Mouse (Mus musculus): ENCODE measurements around the gene Thop1.
"Not testable (repeated sequence)": the region's sequence is repeated elsewhere in the genome, so short reads cannot be mapped to it uniquely, and the experiment has no call there.

The Thop1 gene

DNA sequence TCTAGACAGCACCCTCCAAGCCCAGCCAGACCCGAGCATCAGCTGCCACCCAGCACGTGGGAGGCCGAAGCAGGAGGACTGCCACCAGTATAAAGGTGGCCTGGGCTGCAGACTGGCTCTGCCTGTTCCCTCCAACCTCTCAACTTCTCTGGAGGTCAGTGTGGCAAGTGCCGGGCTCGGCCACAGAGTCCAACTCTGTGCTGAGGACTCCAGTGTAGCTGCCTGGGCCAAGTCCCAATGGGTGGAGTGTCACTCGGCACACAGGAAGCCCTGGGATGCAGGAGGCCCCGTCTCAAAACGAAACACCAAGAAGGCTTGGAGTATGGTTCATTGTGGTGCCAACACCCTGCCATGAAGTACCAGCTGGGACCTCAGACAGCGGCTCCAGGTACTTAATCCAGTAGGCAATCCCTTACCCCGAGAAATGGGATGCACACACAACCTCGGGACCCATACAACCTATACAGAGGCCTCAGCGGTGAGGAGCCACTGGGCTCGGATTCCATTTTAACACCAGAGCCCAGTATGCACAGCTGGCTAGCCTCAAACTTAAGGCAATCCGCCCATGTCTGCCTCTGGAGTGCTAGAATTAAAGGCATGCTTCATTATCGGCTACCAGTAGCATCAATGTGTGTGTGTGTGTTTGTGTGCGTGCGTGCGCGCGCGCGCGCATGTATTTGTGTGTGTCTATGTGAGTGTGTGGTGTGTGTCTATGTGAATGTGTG is 12.3 kb upstream of the Thop1 start:
- in situ Hi-C loops (cut with MboI, MseI): no loop called here

DNA sequence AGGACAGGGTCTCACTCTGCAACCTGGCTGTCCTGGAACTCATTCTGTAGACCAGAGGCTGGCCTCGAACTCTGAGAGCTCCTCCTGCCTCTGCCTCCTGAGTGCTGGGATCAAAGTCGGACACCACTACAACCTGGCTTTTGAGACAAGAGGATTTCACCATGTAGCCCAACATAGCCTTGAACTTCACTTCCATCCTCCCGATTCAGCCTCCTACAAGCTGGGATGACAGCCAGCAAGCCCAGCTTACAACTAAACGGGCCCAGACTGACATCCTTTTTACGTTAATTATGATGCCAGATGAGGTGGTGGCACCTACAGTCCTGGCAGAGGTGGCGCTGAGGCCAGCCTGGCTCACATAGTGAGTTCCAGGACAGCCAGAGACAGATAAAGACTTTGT is 10.9 kb upstream of the Thop1 start:
- in situ Hi-C loops (cut with MboI, MseI): no loop called here

DNA sequence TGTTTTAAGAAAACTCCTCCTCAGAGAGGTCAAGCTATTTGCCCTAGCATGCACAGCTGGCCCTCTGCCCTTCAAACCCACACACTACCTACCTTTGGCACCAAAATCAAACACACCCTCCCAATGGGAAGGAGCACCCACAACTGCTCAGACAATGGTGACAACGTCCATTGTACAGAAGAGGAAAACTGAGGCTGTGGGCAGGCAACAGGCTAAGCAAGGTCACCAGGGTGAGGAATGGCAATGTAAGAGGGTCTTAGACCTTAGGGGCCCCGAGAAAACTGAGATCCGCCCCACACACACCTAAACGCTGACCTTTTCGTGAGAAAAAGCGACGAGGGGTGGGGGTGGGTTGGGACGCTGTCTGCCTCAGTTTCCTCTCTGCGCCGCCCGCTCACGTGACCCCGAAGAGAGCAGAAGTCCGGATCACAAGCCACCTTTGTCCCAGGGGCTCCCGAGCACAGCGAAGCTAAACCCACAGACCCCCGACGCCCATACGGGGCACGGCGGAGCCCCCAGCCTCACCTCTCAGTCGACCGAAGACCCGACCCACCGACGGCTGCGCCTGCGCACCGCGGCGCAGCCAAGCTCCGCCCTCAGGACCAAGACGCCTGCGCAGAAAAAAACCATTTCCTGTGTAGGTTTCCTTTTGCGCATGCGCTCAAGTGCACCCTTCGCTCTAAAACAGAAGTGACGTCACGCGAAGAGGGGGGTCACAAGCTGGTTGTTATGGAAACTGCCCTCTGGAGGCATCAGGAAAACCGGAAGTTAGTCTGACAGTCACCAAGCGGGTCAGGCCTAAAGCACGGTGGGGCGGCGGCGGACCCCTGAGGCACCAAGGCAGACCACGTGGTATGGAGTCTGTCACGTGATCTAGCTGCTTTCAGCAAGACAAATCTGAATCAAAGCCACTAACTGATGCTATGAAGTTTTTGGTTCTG is 10.0 kb upstream of the Thop1 start, which contains the start of gene Sgta:
Sgta (minus strand) TSS at position 579 of the 941 bp plus-strand sequence.
- in situ Hi-C loops (cut with MboI, MseI): no loop called here

DNA sequence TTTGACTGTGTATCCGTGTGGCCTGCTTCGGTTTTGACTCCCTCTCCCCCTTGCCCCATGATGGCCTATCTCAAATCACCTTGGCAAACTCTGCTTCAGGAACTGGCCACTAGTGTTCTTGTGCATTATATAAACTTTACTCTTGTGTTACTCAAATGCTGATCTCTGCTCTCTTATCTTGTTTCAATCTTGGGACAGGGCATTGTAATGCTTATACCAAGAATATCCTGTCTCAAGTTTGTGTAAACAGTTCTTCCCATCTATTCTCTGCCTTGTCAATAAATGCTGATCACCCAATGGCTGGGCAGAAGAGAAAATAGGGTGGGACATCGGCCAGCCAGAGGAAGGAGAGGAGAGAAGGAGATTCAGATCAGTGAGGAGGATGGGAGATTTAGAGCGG is 7.1 kb upstream of the Thop1 start:
- in situ Hi-C loops (cut with MboI, MseI): no loop called here

DNA sequence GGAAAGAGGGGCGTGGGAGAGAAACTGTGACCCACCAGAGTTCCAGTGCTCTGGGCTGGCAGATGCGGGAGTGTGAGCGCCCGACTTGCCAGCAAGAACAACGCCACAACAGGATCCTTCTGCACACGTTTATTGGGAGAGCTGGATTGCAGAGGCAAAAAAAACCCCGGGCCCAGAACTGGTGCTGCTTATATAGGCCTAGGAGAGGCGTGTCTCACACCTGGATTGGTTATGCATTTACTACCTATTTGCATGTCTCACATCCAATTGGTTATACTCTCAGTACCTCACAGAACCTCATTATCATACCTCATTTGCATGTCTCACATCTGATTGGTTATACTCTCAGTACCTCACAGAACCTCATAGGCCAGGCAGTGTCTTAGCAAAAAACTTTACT is 5.3 kb upstream of the Thop1 start:
- in situ Hi-C loops (cut with MboI, MseI): not testable (repeated sequence)

DNA sequence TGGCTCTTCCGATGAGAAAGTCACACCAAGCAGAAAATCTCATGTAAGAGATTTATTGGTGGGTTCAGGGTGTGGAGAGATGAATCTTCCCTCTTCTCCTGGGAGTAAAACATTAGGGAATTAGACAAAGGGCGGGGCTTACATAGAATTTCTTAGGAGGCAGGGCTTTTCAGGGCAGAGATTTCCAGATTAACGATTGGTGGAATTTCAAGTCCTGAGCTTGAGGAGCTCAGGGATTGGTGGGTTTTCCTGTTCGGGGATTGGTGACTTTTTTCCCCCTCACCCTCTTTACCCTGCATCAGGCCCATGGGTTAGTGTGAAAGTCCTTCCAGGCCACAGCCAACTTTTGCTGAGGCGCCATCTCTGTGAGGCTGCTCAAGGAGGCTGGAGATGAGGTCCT is 1.1 kb upstream of the Thop1 start:
- in situ Hi-C loops (cut with MboI, MseI): no loop called here

DNA sequence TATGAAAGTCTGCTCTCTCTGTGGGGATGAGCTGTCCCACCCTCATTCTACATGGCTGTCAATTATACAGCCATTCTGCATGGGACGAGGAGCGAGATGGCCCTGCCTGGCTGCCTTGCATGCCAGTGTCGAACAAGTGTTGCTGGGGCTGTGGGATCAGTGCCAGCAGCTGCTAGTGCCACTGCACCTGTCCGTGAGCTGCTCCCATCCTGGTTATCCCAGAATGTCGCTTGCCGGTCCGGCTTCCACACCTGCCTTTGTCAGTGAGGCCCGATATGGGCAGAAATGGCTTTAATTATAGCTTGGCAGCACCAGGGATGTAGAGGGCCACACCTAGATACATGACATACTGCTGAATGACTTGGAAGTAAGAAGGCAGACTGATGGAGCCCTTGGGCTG is 2.5 kb downstream of the Thop1 start:
- in situ Hi-C loops (cut with MboI, MseI): no loop called here

DNA sequence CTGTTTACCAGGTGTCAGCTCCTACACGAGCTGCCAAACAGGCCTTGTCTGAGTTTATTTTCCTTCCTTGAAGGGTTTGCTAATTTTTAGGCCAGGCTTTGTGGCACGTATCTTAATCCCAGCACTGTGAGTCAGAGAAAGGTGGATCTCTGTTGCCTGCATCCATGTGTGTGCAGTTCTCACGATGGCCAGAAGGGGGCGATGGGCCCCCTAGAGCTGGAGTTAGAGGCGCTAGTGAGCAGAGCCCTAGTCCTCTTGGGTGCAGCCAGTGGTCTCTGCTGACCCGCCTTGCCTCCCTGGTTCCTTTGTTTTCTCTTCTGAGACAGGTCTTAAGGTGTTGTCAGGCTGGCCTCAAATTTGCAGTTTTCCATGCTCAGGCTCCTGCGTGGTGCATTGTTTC is 3.6 kb downstream of the Thop1 start:
- in situ Hi-C loops (cut with MboI, MseI): no loop called here

DNA sequence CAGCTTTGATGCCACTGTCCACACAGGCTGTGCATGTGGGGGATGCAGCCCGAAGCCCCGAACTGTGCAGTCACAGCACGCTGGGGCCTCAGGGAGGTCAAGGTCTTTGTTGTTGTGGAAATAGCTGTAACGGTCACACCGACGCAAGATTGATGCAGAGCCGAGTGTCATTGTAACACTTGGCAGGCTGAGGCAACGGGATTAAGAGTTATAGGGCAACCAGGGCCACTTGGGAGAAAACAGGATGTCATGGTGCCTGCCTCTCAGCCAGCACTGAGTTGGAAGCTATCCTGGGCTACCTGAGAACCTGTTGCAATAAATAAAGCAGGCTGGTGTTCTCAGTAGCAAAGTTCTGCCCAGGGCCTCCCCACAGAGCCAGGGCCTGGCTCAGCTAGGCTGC is 5.9 kb downstream of the Thop1 start:
- in situ Hi-C loops (cut with MboI, MseI): no loop called here

DNA sequence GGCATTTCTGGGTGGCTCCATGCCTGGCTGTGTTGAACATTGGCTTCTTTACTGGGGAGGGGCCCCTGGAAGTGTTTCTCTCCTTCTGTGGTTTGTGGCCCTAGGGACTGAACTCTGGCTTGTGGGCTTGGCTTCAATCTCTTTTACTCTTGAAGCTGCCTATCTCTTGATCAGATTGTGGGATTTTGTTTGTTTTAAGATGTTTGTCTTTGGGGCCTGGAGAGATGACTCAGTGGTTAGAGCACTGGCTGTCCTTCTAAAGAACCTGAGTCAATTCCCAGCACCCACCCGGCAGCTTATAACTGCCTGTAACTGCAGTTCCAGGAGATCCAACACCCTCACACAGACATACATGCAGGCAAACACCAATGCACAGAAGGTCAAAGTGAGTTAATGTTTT is 6.5 kb downstream of the Thop1 start:
- in situ Hi-C loops (cut with MboI, MseI): no loop called here

DNA sequence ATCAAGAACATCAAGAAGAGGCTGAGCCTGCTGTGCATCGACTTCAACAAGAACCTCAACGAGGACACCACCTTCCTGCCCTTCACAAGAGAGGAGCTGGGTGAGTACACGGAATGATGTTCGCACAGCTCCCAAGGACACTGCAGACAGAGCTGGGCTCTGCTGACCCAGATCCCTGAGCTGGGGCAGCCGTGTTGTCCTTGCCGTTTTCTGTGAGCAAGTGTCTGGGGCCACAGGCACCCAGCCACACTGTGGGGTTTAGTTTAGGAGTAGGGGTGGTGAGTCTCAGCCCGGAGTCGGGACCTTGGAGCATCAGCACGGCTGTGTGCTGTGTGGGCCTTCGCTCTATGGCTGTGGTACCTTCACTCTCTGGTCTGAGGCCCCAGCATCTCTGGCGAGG is 8.1 kb downstream of the Thop1 start:
- in situ Hi-C loops (cut with MboI, MseI): no loop called here

DNA sequence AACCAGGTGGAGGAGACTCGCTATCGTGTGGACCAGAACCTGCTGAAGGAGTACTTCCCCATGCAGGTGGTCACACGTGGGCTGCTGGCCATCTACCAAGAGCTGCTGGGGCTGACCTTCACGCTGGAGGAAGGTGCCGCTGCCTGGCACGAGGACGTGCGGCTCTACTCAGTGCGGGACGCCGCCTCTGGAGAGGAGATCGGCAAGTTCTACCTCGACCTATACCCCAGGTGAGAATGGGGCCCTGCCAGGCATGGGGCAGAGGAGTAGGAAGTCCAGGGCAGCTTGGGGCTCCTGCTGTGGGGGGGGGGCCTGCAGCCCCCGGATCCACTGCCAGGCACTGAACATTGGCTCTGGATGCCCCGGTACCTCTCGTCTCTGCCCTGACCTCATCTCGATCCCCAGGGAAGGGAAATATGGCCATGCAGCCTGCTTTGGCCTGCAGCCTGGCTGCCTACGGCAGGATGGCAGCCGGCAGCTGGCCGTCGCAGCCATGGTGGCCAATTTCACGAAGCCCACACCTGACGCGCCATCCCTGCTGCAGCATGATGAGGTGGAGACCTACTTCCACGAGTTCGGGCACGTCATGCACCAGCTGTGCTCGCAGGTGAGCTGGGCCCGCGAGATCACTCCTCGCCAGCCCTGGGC is 10.3 kb downstream of the Thop1 start:
- in situ Hi-C loops (cut with MboI, MseI): no loop called here

DNA sequence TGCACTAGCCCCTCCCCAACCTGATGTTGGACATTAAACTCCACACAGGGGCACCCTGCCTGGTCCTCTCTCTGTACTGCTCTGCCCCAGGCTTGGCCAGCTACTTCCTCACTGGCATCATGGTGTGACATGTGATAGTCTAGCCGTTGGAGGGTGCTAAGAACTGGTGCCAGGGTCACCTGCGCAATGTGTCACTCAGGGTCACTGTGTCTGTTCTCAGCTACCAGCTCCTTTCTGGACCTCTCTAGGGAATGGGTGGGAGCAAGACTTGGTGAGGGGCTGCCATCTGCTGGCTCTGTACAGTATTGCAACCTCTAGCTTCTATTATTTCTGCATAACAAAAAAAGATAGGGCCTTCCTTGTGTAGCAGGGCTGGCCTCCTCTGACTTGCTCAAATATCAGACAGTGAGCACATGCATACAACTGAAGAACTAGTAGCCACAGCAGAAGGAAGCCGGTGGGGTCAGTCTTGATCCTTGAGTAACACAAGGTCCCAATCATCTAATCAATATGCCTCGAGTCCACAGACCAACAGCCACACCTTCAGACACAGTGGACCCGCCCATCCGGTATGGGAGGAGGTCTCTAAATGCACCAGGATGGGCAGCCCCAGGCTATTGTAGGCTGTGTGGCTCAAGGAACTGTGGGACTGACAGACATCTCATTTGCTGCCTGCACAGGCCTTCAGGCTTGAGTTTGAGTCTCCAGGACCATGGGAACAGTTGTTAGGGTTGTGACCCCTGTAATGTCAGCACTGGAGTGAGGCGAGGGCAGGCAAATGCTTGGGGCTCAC is 12.5 kb downstream of the Thop1 start:
- in situ Hi-C loops (cut with MboI, MseI): no loop called here

DNA sequence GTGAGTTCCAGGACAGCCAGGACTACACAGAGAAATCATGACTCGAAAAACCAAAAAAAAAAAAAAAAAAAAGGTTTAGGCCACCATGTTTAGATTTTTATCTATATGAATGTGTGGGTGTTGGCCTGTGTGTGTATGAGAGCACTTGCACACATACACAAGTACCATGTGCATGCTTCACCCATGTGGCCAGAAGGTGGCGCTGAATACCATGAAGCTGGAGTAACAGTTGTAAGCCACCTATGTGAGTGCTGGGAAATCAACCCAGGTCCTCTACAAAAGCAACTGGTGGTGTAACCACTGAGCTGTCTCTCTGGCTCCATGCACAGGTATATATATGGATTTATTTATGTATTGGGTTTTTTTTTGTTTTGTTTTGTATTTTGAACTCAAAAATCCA is 17.2 kb downstream of the Thop1 start:
- in situ Hi-C loops (cut with MboI, MseI): loop anchor here in 1 of 2 experiments (5.0 kb wide), 1 partner anchor 75 kb away; the partner anchor contains the start of gene Gng7

DNA sequence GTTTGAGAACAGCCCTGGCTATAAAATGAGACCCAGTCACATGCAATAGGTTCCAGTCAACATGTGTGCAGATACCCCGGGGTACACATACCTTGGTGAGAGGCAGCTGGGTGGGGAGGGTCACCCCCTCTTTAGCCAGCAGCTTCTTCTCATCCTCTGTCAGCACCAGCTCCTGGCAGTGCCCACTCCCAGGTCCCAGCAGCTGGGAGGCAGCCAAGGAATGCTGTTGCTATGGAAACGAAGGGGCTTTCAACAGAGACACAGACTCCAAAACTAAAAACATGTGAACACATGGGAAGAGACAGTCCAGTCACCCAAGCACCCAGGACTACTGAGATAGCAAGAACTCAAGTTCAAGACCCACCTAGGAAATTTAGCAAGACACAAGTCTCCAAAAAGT is 19.4 kb downstream of the Thop1 start:
- in situ Hi-C loops (cut with MboI, MseI): loop anchor here in 1 of 2 experiments (5.0 kb wide), 1 partner anchor 77 kb away; the partner anchor contains the start of gene Gng7

DNA sequence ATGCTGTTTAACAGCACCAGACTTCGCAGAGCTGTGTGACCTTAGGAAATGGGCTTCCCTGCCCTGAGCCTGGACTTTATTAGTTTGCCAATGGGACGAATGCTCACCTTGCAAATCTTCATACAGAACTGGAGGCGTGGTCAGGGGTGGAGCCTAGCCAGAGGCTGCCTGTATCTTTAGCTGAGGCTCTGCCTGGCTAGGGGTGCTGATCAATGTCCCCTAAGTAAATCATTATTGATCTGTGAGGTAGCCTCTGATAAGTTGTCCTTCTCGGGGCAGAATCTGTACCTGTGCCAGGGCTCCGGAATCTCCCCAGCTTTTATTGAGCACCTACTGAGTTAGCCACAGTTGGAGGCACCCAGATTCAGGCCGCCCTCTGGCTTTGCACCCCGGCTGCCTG is 20.8 kb downstream of the Thop1 start:
- in situ Hi-C loops (cut with MboI, MseI): no loop called here

DNA sequence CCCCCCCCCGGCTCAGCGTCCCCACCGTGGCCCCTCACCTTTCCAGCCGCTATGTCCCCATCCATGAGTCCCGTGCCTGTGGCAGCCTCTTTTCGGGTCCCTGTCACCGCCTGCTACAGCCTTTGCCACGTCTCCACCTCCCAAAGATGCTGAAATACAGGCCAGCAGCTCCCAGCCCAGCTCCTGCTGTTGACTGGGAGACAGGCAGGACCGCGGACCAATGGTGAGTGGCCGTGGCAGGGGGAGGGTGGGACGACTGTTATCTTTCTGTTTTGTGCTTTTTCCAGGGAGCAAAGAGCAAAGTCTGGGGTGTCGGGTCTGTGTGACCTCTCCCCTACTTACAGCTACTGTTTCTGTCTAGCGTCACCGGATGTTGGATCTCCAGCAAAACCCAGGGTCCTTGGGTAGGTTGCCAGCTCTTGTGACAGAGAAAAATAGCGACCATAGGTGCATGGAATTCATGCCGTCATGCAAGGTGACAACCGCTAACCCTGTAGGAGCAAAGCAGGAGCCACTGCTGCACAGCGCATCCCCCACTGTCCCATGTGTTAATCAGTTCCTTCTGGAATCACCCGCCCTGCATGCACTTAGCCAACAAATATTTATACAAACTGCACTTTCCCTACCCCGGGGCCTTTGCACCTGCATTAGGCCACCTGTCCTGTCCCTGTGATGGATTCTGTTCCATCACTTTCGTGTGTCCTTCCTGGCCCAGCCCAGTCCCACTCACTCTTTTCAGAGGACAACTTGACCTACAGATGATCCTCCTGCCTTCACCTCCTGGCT is 22.8 kb downstream of the Thop1 start:
- in situ Hi-C loops (cut with MboI, MseI): no loop called here

DNA sequence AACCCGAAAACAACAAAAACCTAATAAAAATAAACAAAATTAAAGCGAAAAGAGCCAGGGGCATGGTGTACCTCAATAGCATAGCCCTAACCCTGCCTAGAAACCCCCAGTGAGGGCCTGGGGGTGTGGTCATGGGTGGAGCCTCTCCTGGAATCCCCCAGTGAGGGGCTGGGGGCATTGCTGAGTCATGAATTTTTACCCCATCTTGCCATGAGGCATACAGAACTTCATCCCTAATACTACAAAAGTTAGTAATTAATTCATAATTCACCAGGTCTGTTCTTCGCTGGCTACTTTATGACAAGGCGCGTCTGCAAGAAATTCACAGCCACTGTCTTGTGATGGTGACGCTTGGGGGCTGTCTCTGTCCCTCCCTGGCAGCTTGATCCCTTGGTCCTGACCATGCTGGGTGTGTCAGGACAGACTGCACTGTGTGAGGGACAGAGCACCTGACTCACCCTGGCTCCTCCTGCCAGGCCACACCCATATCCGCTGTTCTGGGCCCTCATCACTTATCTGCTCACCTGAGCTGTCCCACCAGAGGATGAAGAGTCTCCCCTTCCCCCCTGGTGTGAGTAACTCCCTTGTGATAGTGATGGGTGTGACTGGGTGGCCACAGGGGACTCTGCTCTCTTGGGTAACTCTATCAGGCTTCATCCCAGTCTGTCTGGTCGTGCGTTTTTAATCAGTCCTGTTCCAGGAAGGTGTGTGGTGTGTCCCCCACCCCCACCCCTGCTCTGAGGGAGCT is 25.3 kb downstream of the Thop1 start:
- in situ Hi-C loops (cut with MboI, MseI): no loop called here

DNA sequence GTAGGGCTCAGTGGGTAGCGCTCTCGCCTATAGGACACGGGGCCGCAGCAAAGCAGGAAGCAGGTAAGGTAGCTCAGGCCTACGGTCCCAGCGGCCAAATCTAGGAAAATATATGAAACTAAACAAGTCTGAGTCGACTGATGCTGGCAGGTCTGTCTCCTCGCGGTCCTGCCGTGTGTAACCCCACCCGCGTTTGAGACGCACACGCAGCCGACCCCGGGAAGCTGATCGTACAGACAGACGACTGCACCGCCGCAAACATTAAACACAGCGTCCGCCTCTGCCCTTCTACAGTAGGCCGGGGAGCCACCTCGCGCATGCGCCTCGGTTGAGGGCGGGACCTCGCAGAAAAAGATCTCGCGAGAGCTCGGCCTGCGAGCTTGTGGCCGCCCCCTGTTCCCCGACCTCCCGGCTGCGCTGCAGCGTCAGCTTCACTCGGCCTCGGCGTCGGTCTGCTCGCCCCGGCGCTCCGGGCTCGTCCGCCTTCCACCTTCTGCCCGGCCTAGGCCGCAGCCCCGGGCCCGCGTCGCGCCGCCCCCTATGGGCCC is 35.8 kb downstream of the Thop1 start, which contains the start of gene Map2k2:
Map2k2 (plus strand) TSS at position 351 of the 548 bp plus-strand sequence.
- in situ Hi-C loops (cut with MboI, MseI): no loop called here
